Mouse (Mus musculus): ENCODE measurements at regions not wholly inside any gene's neighbourhood (a gene's known extent, or its start where the extent isn't known, plus 50 kb on each side); places are given as distances from the start of the nearest gene placed in this dataset.

DNA sequence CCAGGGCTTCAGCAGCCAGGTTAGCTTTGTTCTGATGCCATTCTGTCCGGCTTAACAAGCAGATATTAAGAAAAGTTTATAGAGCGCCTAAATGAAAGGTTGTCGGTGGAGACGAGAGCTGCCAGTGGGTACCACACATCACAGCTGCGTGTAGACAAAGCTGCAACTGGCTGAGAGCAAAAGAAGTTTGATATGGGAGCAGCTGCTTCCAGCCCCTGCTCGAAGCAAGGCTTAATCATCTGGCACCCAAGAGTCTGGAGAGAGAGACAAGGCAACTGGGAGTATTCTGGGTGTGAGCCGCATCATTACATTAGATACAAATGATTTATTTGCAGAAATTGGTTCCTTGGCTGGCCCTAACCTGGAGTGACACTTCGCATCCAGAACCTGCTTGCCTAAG lies 2488.7 kb upstream of the Gm7489 start:
- CTCF ChIA-PET, result no interaction called here

GRCm38 (mm10) chr15:51403581-51403980 lies 2481.1 kb upstream of the Gm7489 start:
- CTCF ChIA-PET, result no interaction called here

- CTCF ChIA-PET, result no interaction called here
These were observed 2474.9 kb upstream of the Gm7489 start for GRCm38 (mm10) chr15:51409791-51410308.

DNA sequence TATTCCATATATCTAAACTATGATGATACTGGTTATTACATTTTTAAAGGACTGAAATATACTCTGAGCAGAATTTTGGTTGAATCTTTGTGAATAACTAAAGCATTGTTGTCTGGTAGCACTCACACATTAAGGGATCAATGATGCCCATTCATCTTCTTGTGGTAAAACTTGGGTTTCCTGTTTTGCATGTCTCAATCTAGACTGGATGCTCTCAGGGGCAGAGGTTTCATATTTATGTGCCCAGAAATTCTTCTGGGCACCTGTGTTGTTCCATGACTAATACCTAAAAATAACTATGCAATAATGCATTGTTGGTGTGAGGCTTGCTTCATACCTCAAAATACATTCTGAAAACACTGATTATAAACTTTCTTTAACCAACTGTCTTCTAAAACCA lies 2472.7 kb upstream of the Gm7489 start:
- CTCF ChIA-PET, result no interaction called here

DNA sequence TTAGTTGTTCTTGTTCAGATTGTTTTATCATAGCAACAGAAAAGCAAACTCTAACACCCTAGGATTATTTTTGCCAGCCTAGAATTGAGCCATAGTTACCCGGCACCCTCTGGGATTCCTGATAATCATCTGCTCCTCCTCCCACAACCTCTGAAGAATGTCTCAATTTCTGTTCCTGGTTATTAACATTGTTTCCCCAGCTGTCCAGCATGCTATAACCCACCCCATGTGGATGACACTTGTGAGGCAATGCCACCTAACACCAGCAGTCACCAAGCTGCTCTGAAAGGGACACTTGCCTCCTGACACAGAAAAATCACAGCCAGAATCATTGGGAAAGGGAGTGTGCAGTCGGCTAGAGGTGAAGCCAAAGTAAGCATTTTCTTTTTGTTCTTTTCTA lies 2442.1 kb upstream of the Gm7489 start:
- CTCF ChIA-PET, result no interaction called here

DNA sequence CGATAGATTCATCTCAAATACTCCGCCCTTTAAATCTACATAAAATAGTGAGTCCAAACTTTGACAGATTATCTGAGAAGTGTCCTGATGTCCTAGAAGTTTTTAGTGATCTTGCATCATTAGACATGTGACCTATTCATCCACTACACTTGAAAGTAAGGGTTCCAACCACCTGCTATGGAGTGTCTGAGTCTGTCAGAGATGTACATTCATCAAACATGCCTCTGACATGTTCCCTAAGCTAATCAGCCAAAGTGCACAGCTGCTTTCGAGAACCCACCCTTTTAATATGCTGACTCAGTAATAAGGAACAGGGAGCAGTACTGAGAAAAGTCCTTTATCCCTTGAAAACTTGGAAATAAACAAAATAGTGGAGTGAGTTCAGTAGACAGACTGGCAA lies 2414.8 kb upstream of the Gm7489 start:
- CTCF ChIA-PET, result no interaction called here

GRCm38 (mm10) chr15:51471143-51471542 lies 2413.6 kb upstream of the Gm7489 start:
- CTCF ChIA-PET, result no interaction called here

DNA sequence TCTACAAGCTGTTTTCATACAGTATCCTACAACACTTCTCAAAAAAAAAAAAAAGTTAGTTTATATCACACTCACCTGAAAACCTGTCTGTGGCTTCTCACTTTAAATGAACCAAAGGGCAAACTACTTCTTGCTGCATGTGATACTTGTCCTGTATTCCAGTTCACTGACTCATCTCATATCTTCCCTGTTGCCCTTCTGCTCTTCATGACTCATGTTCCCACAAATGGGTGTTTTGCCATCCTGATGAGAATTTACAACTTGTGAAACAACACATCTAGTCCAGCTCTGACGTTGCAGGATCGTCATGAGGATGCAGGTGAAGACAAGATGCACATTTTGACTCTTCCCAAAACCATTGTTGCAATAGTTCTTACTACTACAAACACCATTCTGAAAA lies 2412.7 kb upstream of the Gm7489 start:
- CTCF ChIA-PET, result no interaction called here

GRCm38 (mm10) chr15:51481856-51482255 lies 2402.8 kb upstream of the Gm7489 start:
- CTCF ChIA-PET, result no interaction called here

GRCm38 (mm10) chr15:51484207-51484606 lies 2400.5 kb upstream of the Gm7489 start:
- CTCF ChIA-PET, result no interaction called here

DNA sequence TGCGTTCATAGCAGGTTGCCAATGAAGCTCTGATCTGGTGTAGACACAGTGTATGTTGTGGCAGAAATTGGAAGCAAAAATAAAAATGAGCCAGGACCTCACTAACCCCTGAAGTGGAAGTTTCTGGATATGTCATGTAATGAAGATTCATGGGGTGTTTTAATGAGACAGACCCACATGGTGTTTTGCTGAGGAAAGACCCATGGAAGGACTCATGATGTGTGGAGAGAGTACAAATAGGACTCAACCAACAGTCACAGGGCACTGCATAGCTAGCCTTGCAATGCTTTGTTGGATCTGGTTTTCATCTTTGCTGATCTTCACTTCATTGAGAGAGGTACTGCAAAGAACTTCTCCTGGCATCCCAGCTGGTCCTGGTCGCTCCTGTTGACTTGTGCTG lies 2399.2 kb upstream of the Gm7489 start:
- CTCF ChIA-PET, result no interaction called here

DNA sequence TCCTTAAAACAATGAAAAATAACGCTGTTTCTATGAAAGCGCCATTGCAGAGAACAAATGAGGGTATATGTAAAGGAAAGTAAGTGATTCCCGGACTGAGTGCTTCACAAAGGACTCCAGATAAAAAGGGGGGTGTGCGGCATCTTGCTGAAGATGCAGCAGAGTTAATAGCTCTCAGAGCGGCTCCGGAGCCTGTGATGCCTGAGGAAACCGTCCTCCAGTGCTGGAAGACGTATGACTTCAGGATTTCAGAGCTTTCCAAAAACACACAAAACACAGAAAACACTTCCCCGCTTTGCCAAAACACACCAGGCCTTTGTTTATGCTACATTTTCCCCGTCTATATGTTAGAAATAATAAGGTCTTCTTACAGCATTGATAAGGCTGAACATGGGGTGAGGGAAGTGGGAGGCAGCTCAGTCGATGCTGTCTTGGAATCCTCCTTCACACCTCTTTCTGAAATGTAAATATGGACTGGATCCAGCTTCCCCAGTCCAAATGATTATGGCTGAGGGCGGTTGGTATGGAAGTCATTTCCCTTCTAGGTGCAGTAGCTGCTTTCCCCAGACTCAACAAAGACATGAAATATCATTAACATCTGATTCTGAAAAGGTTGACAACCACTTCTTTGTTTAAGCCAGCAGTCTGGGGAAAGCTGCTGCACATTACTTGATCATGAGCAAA lies 2382.5 kb upstream of the Gm7489 start:
- CTCF ChIA-PET, result no interaction called here

DNA sequence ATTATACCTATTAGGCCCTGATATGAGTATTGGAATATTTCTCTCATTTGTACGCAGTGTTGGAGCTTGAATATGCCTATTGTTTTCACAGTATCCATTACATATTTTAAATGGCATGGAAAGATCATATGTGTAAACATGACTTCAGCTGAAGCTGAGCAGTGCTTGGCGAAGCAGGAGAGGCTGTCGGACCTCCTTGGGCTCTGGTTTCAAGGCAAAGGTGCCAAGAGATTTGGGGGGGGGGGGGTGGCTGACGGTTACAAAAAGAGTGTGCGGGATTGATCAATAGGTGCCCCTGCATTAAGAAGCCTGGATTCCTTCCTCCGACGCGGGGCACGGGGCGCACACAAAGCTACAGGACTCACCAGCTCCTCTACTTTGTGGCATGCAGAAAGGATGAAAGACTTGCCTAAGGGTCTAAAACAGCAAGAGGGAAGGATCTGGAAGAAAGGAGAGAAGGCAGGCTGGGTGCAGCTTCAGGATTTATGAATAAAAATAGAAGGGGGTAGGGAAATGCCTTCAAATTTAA lies 2381.9 kb upstream of the Gm7489 start:
- CTCF ChIA-PET, result no interaction called here

DNA sequence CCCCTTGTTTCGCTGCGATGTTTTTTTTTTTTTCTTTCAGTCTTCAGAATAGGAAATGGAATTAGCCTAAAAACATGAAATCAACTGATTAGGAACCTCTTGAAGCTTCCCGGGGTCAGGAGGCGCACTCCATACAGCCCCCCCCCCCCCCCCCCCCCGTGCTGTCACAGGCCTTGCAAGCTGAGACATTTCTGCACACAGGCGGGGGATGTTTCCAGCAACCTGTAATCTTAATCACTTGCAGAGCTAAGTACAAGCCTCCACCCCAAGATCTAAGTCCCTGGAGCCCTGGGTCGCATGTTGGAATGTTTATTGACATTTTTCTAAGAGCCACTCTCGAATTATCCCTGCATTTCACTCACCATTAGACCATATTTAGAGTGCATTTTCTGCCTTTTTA lies 2381.4 kb upstream of the Gm7489 start:
- CTCF ChIA-PET, result no interaction called here

GRCm38 (mm10) chr15:51504016-51504760 lies 2380.5 kb upstream of the Gm7489 start:
- CTCF ChIA-PET, result no interaction called here

DNA sequence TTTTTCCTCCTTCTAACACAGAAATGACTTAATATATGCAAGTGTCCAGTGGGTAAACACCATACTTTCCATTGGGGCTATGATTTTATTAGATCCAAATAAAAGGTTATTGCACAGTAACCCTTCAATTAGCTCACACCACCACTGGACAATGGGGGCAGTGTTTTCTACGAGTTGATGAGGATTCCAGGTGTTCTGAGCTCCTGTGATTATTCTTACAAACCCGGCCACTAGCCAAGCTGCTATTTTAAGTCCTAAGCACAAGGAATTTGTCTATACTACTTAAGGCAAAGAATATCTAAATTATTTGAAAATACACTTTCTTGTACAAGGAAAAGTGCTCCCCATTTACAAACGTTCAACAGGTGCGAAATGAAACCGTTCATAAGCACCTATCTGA lies 2379.9 kb upstream of the Gm7489 start:
- CTCF ChIA-PET, result no interaction called here

DNA sequence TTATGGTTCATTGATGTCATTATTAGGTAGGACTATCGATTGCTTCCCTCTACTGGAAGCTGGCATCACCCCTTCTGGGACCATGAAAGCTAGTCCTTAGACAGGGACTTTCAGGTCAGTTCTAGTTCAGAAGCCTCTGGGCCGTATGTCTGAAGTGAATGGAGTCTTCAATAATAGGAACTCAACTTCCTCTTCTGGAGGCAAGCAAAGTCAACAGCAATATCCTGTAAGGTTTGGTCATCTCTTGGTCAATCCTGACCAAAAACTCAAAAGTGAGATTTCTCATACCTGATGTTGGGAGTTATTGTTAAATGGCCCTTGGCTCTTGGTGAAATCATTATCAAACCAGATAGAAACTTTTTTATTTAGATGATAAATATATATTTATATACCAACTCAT lies 2377.6 kb upstream of the Gm7489 start:
- CTCF ChIA-PET, result no interaction called here

GRCm38 (mm10) chr15:51511319-51511718 lies 2373.4 kb upstream of the Gm7489 start:
- CTCF ChIA-PET, result no interaction called here

DNA sequence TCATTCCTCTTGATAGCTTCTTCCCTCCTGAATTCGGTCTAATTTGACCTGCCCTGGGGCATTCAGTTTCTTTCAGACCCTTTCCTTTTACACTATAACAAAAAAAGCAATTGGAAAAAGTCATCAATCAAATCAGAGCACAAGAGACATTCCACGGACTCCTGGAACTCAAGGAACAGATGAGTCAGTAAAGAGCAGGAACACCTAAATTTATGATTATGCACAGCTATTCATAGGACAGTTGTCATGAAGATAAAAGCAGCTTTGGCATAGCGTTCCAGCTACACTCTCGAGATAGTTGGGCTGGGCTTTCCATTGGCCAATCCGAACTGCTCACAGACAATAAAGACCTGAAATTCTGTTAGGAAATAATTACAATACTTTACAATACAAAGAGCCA lies 2348.4 kb upstream of the Gm7489 start:
- CTCF ChIA-PET, result no interaction called here

GRCm38 (mm10) chr15:51551216-51551775 lies 2333.4 kb upstream of the Gm7489 start:
- CTCF ChIA-PET, result no interaction called here

DNA sequence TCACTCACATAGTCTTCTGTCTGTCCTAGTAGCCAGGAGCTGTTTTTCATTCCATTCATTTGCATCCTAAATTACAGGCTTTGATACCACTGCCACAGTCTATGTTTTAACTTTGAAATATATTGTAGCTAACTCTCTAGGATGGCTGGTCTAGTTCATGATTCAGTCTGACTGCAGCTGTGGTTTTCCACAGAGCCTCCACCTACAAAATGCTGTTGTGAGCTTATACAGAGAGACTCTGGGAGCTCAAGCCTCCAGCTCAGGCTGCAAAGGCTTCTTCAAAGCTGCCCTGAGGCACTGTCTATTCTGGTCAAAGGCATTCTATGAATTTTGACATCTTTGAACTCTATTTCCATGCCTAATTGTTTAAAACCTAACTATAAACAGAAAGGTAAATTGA lies 2326.5 kb upstream of the Gm7489 start:
- CTCF ChIA-PET, result no interaction called here

- CTCF ChIA-PET, result no interaction called here
These were observed 2319.2 kb upstream of the Gm7489 start for GRCm38 (mm10) chr15:51565543-51565942.

- CTCF ChIA-PET, result no interaction called here
These were observed 2314.1 kb upstream of the Gm7489 start for GRCm38 (mm10) chr15:51570631-51571030.

All from spleen, embryonic (tissue).